Mouse (Mus musculus) neural tube, embryonic 13.5 days (tissue): ENCODE measurements around the gene Car2. TPM values are rescaled to one million over a fixed set of nuclear protein-coding genes. Genes with fewer than 3 reads are reported as not detected.

ENCODE experiments used
- ATAC-seq: fragments of 200-750 bp; cut with Nextera tagmentation; 2 replicates; pipeline ENCODE4 v1.8.0; 2017; ENCODE audit warnings: low read depth, mild to moderate bottlenecking, moderate TSS enrichment, moderate library complexity
- H3K27ac ChIP-seq: fragments of 300-500 bp; sonication (generic); replicated peaks from 2 replicates; pipeline ENCODE4 v1.5.1; 2015; ENCODE audit warnings: moderate library complexity, mild to moderate bottlenecking, inconsistent platforms
- H3K27me3 ChIP-seq: fragments of 300-500 bp; sonication (generic); 2 replicates; pipeline ENCODE4 v1.6.1; 2015; ENCODE audit warnings: mild to moderate bottlenecking, inconsistent platforms
- H3K36me3 ChIP-seq: fragments of 300-500 bp; sonication (generic); 2 replicates; pipeline ENCODE4 v1.6.1; 2015; ENCODE audit warnings: mild to moderate bottlenecking, inconsistent platforms
- H3K4me1 ChIP-seq: fragments of 300-500 bp; sonication (generic); replicated peaks from 2 replicates; pipeline ENCODE4 v1.6.1; 2015; ENCODE audit warnings: inconsistent platforms
- H3K4me2 ChIP-seq: fragments of 300-500 bp; sonication (generic); 2 replicates; pipeline ENCODE4 v1.6.1; 2015; ENCODE audit warnings: inconsistent platforms, mild to moderate bottlenecking, moderate library complexity
- H3K4me3 ChIP-seq: fragments of 300-500 bp; sonication (generic); 2 replicates; pipeline ENCODE4 v1.5.1; 2015; ENCODE audit warnings: mild to moderate bottlenecking, inconsistent platforms
- H3K9ac ChIP-seq: fragments of 300-500 bp; sonication (generic); 2 replicates; pipeline ENCODE4 v1.6.1; 2015; ENCODE audit warnings: moderate library complexity, mild to moderate bottlenecking, inconsistent platforms
- H3K9me3 ChIP-seq: fragments of 300-500 bp; sonication (generic); 2 replicates; pipeline ENCODE4 v1.6.1; 2016; ENCODE audit warnings: inconsistent platforms
- WGBS: fragments of 180-500 bp; shearing (Covaris S2); methylation state at CpG from one replicate; pipeline ENCODE4 v1.1.7; 2015; 5-methylcytosine and 5-hydroxymethylcytosine counted together
- polyA plus RNA-seq: library from polyadenylated mRNA; unstranded; fragments of >200 nt; fragmentation: Nextera tagmentation; extraction: Ambion mirVana; gene quantifications from 2 replicates; pipeline ENCODE4 v1.2.1, GENCODE M21; 2015

Car2 gene
- polyA plus RNA-seq, 1 experiment from 2014 or later, result 24.4 TPM

DNA sequence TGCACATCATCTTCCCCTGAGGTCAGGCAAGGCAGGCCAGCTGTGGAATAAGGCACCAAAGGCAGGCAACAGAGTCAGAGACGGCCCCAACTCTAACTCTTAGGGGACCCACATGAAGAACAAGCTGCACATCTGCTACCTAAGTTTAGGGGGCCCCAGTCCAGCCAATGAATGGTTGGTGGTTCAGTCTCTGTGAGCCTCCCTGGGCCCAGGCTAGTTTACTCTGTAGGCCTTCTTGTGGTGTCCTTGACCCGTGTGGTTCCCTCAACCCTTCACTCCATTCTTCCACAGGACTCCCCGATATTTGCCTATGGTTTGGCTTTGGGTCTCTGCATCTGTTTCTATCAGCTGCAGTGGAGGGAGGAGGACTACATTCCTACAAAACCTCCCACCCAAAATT, 17.3 kb downstream of the Car2 start:
- no peak overlapping the region for H3K4me3 ChIP-seq
- H3K27ac ChIP-seq, result no peak overlapping the region
- no peak for ATAC-seq
- 93% methylated on average over 3 of the region's 3 CpGs for WGBS
- no peaks in the 10 kb centered on the region for H3K36me3 ChIP-seq
- H3K4me1 ChIP-seq, result no peaks in the 10 kb centered on the region
- H3K27me3 ChIP-seq, result no peaks in the 10 kb centered on the region
- H3K9ac ChIP-seq, result no peak overlapping the region
- H3K9me3 ChIP-seq, result no peaks in the 10 kb centered on the region
- H3K4me2 ChIP-seq, result no peak overlapping the region

DNA sequence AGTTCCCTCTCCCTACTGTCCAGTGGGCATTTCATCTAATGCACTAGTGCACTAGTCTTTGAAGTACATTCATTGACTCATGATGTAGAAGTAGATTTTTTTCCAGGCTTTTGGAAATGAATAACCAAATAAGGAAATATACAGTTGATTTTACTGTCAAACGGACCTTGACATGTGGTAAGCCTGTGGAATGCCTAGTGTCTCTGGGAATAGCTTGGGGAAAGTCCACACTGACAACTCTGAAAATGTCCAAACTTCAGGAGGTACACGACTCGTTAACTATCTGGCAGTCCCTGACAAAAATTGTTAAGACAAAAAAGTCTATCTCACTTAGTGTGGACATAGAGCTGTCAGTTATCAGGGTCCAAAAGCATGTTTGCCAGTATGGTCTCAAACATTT, 18.1 kb downstream of the Car2 start:
- no peak for ATAC-seq

DNA sequence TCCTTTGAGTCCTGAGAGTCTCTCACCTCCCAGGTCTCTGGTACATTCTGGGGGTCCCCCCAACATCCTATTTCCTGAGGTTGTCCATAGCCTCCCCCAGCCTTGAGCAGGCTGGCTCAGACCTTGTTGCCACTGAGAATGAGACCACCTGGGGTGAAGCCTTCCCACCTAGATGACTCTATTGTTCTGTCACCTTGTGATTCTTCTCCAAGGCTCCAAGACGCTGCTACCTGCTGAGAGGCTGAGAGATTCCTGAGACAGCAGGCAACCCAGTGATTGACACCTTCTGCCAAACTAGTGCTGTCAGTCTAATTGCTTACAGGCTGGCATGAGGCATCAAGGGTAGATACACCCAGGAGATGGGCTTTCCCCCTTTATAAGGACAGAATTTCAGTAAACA, 21.2 kb downstream of the Car2 start:
- Histone ChIP-seq H3K4me2 (no peak overlapping the region), H3K27me3 (no peaks in the 10 kb centered on the region), H3K27ac (no peak overlapping the region), H3K4me3 (no peak overlapping the region), H3K4me1 (no peaks in the 10 kb centered on the region), H3K9me3 (no peaks in the 10 kb centered on the region), H3K36me3 (no peaks in the 10 kb centered on the region), H3K9ac (no peak overlapping the region)
- 32% methylated on average over 1 of the region's 1 CpGs for WGBS
- ATAC-seq, result no peak

More for the DNA sequence above, 18.1 kb downstream of the Car2 start:
- 90% methylated on average over 3 of the region's 3 CpGs for WGBS
- H3K4me3 ChIP-seq, result no peak overlapping the region
- no peaks in the 10 kb centered on the region for H3K27me3 ChIP-seq
- H3K4me1 ChIP-seq, result no peaks in the 10 kb centered on the region
- H3K36me3 ChIP-seq, result no peaks in the 10 kb centered on the region
- no peak overlapping the region for H3K27ac ChIP-seq
- H3K9ac ChIP-seq, result no peak overlapping the region
- H3K9me3 ChIP-seq, result no peaks in the 10 kb centered on the region
- no peak overlapping the region for H3K4me2 ChIP-seq

DNA sequence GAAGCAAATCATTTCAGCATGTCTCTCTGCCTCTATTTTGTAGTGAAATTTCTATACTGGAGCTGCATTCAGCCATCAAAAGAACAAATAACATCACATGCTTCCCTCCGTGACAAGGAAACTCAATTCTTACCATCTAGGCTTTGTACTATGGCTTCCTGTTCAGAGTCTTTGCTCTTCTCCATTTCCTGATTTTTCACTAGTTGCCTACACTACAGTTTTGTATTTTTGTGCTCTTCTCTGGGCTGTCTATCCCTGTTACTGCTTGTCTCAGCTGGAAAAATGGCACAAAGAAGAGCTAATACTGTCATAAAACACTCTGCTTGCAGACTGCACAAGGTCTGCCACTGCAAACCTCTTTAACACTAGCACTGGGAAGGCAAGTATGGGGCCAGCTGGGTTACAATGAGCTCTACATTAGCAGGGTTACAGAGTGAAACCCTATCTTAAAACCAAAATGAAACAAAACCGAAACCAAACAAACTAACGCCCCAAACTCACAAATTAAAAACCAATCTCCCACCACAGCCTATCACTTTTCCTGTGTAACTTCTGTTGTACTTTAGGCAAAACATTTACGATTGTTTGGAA, 26.0 kb downstream of the Car2 start:
- Histone ChIP-seq H3K4me3 (no peak overlapping the region), H3K4me1 (no peaks in the 10 kb centered on the region), H3K27ac (no peak overlapping the region), H3K36me3 (no peaks in the 10 kb centered on the region), H3K9ac (no peak overlapping the region), H3K27me3 (no peaks in the 10 kb centered on the region), H3K4me2 (no peak overlapping the region), H3K9me3 (no peaks in the 10 kb centered on the region)
- no peak for ATAC-seq
- 83% methylated on average over 4 of the region's 4 CpGs for WGBS

DNA sequence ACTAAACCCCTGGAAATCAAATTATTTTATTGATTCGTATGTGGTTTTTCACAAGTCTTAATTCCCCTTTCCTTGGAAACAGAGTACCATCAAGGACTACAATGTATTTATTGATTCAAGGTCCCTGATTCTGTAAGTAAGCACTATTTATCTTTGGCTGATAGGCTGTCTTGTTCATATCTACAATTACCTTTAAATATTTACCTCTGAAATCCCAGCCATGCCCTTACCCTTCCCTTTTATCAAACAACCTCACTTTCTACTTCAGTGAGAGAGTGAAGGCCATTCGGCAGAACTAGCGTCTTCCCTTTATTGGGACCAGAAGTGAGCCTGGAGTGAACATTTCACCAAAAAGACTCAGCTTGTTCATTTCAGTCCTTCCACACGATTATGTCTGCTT, 27.7 kb downstream of the Car2 start:
- Histone ChIP-seq H3K4me1 (no peaks in the 10 kb centered on the region), H3K36me3 (no peaks in the 10 kb centered on the region), H3K9me3 (no peaks in the 10 kb centered on the region), H3K4me3 (no peak overlapping the region), H3K27ac (no peak overlapping the region), H3K4me2 (no peak overlapping the region), H3K9ac (no peak overlapping the region), H3K27me3 (no peaks in the 10 kb centered on the region)
- ATAC-seq, result no peak
- 94% methylated on average over 4 of the region's 4 CpGs for WGBS

DNA sequence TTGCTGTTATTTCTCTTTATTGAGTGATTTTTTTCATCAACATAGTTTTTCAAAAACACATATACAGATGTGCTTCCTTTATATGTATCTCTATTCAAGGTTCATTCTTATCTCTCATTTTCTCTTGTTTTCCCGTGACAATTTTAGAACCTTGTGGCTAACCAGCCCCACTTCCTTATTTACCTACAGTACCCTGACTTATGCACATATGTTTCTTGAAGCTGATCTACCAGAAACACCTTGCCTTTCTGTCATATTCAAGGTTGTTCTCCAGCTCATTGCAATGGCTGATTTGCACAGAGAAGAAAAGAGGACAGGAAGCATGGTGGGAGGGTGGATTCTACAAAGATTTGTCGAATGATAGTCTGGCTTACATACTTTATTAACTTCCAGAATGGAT, 29.3 kb downstream of the Car2 start:
- no peaks in the 10 kb centered on the region for H3K9me3 ChIP-seq
- no peaks in the 10 kb centered on the region for H3K36me3 ChIP-seq
- H3K9ac ChIP-seq, result no peak overlapping the region
- no peak overlapping the region for H3K4me2 ChIP-seq
- no peak overlapping the region for H3K27ac ChIP-seq
- 91% methylated on average over 2 of the region's 2 CpGs for WGBS
- no peaks in the 10 kb centered on the region for H3K27me3 ChIP-seq
- no peaks in the 10 kb centered on the region for H3K4me1 ChIP-seq
- no peak for ATAC-seq
- H3K4me3 ChIP-seq, result no peak overlapping the region

DNA sequence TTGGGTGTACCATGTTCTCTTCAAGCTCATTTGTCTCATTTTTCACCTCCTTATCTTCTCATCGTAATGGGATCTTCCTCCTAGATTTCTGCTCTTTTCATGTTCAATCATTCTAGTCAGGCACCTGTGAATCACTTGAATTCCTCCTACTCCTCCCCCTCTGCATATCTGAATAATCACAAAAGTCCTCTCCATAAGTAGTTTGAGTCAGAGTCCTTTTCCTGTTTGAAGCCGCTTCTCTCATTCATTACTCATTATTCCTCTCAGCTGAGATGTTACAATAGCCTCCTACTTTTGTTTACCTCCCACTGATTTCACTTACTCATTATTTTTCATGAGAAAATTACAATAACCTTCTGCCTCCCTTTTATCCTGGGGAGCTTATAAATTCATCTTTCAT, 31.2 kb downstream of the Car2 start:
- Histone ChIP-seq H3K4me3 (no peak overlapping the region), H3K9ac (no peak overlapping the region), H3K27ac (no peak overlapping the region), H3K36me3 (no peaks in the 10 kb centered on the region), H3K4me2 (no peak overlapping the region), H3K4me1 (no peaks in the 10 kb centered on the region), H3K9me3 (no peaks in the 10 kb centered on the region), H3K27me3 (no peaks in the 10 kb centered on the region)
- WGBS, result 73% methylated on average over 2 of the region's 2 CpGs
- ATAC-seq, result no peak

DNA sequence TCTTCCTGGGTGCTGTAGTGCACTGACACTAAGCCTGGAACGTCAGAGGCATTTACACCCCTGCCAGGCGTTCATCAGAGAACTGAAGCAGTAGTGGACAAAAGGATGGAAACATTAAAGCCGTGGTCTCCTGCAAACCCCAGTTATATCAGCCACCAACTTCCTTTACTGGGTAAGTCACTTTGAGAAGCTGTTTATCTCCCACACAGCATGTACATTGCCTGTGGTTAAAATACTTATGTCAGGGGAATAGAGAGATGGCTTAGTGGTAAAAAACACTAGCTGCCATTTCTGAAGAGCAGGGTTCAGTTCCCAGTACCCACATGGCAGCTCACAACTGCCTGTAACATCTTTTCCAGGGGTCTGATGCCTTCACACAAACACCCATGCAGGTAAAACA, 58.6 kb downstream of the Car2 start:
- no peak overlapping the region for H3K4me2 ChIP-seq
- no peaks in the 10 kb centered on the region for H3K27me3 ChIP-seq
- H3K4me1 ChIP-seq, result no peaks in the 10 kb centered on the region
- H3K27ac ChIP-seq, result no peak overlapping the region
- no peak overlapping the region for H3K9ac ChIP-seq
- no peak for ATAC-seq
- 58% methylated on average over 3 of the region's 3 CpGs for WGBS
- H3K9me3 ChIP-seq, result no peaks in the 10 kb centered on the region
- no peak overlapping the region for H3K4me3 ChIP-seq
- H3K36me3 ChIP-seq, result no peaks in the 10 kb centered on the region

DNA sequence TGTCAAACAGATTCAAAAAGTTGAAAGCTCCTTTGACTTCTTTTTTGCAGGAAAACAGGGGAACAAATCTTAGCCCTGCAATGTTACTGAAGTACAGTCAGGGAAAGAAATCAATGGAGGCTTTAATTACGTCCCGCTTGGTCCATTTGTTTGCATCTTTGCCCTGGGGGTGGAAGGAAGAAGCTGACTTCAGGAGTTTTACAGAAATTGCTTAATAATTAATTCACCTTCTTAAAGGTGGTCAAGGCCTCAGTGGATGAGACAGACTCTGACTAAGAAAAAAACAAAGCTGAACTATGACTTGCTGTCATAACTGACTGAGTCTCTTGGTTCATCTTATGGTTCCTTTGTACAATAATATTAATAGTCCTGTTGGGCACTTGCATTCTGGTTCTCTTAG, 59.6 kb downstream of the Car2 start:
- Histone ChIP-seq H3K4me2 (no peak overlapping the region), H3K4me3 (no peak overlapping the region), H3K4me1 (no peaks in the 10 kb centered on the region), H3K27me3 (no peaks in the 10 kb centered on the region), H3K9me3 (no peaks in the 10 kb centered on the region), H3K36me3 (no peaks in the 10 kb centered on the region), H3K27ac (no peak overlapping the region), H3K9ac (no peak overlapping the region)
- 78% methylated on average over 2 of the region's 2 CpGs for WGBS
- ATAC-seq, result no peak

DNA sequence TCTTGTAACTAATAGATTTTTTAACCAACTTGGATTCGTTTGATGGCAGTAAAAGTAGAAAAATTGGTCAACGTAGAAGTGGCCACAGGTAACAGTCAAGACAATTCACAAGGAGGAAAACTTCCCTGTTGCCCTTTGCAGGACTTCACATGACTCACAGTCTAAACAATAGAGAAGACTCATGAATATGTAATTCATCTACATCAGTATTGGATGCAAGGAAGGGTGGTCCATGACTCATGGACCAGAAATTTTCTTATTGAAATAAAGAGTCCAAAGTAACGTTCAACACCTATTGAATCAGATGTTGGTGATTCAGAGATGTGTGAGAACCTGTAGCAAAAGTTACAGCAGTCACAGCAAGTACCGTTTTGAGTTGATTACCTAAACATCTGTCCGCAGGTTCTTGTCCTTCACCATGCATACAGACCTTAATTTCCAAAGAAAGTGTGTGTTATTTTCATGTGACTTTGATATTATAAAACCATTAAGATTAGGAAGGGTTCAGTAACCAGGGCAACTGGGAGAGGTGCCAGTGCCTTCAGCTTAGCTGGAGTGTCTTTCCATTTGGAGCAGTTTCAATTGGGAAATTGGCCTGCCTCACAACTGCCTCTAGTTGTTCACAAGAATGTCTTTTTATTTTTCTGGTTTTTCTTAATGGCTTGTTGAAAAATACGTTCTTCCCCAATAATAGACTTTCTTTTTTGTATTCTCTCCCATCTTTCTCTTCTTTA, 62.2 kb downstream of the Car2 start:
- no peak for ATAC-seq
- H3K4me1 ChIP-seq, result no peaks in the 10 kb centered on the region
- 80% methylated on average over 6 of the region's 6 CpGs for WGBS

DNA sequence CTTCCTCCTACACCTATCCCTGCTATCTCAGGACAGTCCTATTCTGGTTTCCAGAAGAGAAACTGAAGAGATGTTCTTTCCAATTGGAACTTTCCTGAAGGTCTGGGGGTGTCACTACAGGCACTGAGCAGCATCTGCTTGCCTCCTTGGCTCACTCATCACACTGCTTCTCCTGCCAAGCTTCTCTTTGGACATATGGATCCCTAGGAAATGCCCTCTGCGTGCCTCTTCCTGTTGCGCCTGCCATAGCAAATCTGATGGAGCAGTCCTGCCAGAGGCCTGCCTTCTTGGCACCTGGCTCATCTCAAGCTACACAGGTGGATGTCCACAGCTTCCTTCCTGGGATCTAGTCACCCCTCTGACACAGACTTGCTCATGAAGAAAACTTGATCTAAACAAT, 64.0 kb downstream of the Car2 start:
- Histone ChIP-seq H3K4me1 (no peaks in the 10 kb centered on the region), H3K36me3 (no peaks in the 10 kb centered on the region), H3K4me3 (no peak overlapping the region), H3K27ac (no peak overlapping the region), H3K27me3 (no peaks in the 10 kb centered on the region), H3K4me2 (no peak overlapping the region), H3K9ac (no peak overlapping the region), H3K9me3 (no peaks in the 10 kb centered on the region)
- WGBS, result 100% methylated on average over 2 of the region's 2 CpGs
- no peak for ATAC-seq

More for the DNA sequence above, 62.2 kb downstream of the Car2 start:
- Histone ChIP-seq H3K4me2 (no peak overlapping the region), H3K9me3 (no peaks in the 10 kb centered on the region), H3K27ac (no peak overlapping the region), H3K36me3 (no peaks in the 10 kb centered on the region), H3K9ac (no peak overlapping the region), H3K4me3 (no peak overlapping the region), H3K27me3 (no peaks in the 10 kb centered on the region)
